Mouse (Mus musculus) ES-E14 (cell line): ENCODE measurements at regions not wholly inside any gene's neighbourhood (a gene's known extent, or its start where the extent isn't known, plus 50 kb on each side); places are given as distances from the start of the nearest gene placed in this dataset.

ENCODE experiments used
- HCFC1 ChIP-seq: IDR thresholded peaks from 2 replicates; pipeline ENCODE4 v1.6.1; 2012; ENCODE audit warnings: low read length, inconsistent platforms, borderline replicate concordance; ENCODE audit not compliant: insufficient read depth
- MAFK ChIP-seq: IDR thresholded peaks from 2 replicates; pipeline ENCODE4 v1.6.1; 2014; ENCODE audit warnings: mild to moderate bottlenecking, low read depth, low read length, inconsistent platforms; ENCODE audit not compliant: insufficient read depth

DNA sequence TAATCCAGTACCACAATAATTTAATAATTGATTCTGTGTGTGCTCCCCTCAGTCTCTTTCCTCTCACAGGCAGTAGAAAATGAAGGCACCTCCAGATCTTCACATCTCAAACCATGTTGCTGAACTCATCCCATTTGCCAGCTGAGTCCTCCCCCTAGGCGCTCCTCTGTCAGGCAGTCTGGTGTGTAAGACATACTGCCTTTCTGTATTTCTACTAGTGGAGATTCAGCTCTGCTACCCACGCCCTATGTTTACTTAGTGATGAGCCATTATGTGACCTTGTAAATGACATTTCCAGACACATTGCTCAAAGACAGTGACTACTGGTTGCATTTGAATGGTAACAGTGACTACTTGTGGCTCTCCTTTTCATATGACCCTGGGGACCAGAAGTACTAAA lies 387.9 kb downstream of the Serpinb8 start:
- TF ChIP-seq HCFC1 (no peak), MAFK (no peak)
